Mouse (Mus musculus): Measurements from ENCODE around the gene Oxsm.
A peak's percentile ranks its signal among the peaks of the same experiment; 100 is the strongest.

Gene Oxsm

GRCm38 (mm10) chr14:16242193-16242815, 7.3 kb downstream of the Oxsm start:
- no peak for DNase-seq (ENCODE audit: low read depth, low spot score)

- no peak for DNase-seq (ENCODE audit: low read depth, low spot score)
Observed at GRCm38 (mm10) chr14:16236466-16236865, 13.1 kb downstream of the Oxsm start.

GRCm38 (mm10) chr14:16233515-16233914, 16.1 kb downstream of the Oxsm start:
- DNase-seq (ENCODE audit: low read depth, low spot score) = no peak

GRCm38 (mm10) chr14:16230581-16230980, 19.0 kb downstream of the Oxsm start:
- DNase-seq (ENCODE audit: low read depth, low spot score) = no peak

GRCm38 (mm10) chr14:16229395-16229794, 20.2 kb downstream of the Oxsm start:
- no peak for DNase-seq (ENCODE audit: low read depth, low spot score)

- DNase-seq (ENCODE audit: low read depth, low spot score) = peak; percentile 73
Observed at GRCm38 (mm10) chr14:16219015-16219414, 30.6 kb downstream of the Oxsm start.

GRCm38 (mm10) chr14:16207722-16208121, 41.9 kb downstream of the Oxsm start:
- DNase-seq (ENCODE audit: low read depth, low spot score) = no peak

GRCm38 (mm10) chr14:16201673-16202072, 47.9 kb downstream of the Oxsm start:
- DNase-seq (ENCODE audit: low read depth, low spot score) = no peak

GRCm38 (mm10) chr14:16200969-16201638, 48.5 kb downstream of the Oxsm start:
- no peak for DNase-seq (ENCODE audit: low read depth, low spot score)

GRCm38 (mm10) chr14:16200220-16200912, 49.2 kb downstream of the Oxsm start:
- DNase-seq (ENCODE audit: low read depth, low spot score) = no peak

- DNase-seq (ENCODE audit: low read depth, low spot score) = peak; percentile 82
Observed at GRCm38 (mm10) chr14:16196518-16196917, 53.1 kb downstream of the Oxsm start.

GRCm38 (mm10) chr14:16195486-16195885, 54.1 kb downstream of the Oxsm start:
- DNase-seq (ENCODE audit: low read depth, low spot score) = no peak

GRCm38 (mm10) chr14:16194125-16194524, 55.5 kb downstream of the Oxsm start:
- no peak for DNase-seq (ENCODE audit: low read depth, low spot score)

- no peak for DNase-seq (ENCODE audit: low read depth, low spot score)
Observed at GRCm38 (mm10) chr14:16189142-16189541, 60.5 kb downstream of the Oxsm start.
